Mouse (Mus musculus): Measurements from ENCODE around the gene Cfap99. TPM values are rescaled to one million over a fixed set of nuclear protein-coding genes. Genes with fewer than 3 reads are reported as not detected.

Gene Cfap99
- total RNA-seq, 2 experiments from 2014 or later = not detected

DNA sequence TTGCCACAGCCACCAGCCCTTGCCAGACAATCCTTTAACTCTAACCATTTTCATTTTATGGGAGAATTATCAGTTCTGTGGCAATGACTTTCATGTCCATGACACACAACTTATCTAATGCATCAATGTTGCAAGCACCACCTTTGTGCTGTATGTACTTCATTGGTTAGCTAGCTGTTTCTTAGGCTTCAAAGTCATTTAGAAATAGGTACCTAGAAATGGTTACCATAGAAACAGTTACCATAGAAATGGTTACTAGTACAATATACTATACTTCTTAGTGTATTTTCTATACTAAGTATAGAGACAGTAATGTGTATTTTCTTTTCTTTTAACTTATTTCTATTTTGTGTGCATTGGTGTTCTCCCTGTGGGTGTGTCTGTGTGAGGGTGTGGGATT lies 36.9 kb downstream of the Cfap99 start:
- intact Hi-C loops (cut with DNase I) = no loop called here
- DNase-seq (ENCODE audit: low spot score) = no peak

DNA sequence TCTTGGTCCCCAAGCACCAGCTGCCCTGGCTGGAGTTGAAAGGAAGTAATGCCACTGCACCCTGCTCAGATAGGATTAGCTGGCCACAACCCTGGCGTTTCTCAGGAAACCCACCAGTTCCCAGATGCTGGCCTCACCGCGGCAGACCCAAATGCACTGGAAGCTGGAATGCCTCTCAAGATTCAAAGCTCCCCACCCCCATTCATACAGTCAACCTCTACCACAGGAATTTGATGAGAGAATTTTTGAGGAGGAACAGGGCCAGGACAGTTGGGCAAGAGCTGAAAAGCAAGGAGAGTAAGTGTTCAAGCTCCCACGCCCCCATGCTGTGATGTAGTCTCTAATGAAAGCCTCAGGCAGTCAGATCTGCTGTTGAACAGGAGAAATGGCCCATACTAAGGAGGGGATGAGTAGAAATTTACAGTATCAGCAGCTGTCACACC lies 37.9 kb downstream of the Cfap99 start:
- intact Hi-C loops (cut with DNase I) = no loop called here
- DNase-seq (ENCODE audit: low spot score) = no peak

DNA sequence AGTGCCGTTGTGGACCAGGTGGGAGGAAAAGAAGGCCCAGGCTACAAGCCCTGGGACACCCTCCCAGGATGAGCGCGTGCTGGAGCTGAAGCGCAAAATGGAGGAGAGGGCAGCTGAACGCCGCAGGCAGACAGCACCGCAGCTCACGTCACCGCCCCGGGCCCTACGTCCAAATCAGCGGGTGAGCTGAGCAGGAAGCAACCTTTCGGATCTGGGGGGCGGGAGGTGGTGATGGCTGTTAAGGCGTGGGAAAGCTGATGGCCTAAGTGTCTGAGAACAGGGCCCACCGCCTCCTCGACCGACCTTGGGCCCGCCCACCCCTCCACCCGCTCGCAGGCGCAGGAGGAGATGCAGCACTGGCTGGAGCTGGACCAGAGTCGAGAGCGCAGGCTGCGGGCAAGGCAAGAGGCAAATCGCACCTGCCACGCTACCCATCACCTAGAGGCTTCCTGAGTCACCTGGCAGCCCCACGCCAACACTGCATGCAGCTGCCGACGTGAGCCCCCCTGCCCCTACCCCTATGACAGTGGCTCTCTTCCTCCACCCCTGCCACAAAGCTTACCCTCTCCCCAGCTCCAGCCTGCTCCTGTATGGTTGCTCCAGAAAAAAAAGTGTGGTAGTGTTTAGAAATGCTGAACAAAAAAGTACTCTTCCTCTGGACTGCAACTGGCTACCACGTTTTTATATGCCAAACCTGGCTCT lies 38.6 kb downstream of the Cfap99 start:
- intact Hi-C loops (cut with DNase I) = no loop called here
- no peak for DNase-seq (ENCODE audit: low spot score)

DNA sequence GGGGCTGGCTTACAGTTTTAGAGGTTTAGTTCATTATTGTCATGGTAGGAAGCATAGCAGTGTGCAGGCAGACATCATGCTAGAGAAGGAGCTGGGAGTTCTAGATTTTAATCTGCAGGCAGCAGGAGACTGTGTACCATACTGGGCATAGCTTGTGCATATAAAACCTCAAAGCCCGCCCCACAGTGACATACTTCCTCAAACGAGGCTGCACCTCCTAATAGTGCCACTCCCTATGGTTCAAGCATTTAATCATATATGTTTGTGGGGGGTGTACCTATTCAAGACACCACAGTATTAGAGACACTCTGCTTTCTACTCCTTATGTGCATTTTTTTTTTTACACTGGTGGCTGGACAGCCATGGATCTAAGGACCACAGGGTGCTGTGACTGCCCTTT lies 41.7 kb downstream of the Cfap99 start:
- no peak for DNase-seq (ENCODE audit: low spot score)
- intact Hi-C loops (cut with DNase I) = no loop called here

DNA sequence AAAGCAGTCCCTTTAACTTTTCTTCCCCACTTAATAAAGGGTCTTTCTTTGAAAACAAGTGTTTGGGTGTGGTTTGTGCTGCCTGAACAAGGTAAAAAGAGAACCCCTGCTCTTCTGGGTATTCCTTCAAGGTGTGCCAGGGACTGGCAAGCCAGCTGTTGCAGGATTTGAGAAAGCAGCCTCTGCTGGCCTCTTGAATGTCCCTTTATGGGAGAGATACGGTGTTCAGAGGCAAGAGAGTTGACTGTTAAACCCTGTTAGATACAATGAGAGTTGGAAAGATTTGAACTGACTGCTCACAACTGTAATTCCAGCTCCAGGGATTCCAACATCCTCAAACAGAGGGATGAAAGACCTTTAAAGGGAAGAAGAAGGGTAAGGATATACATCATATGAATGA lies 45.7 kb downstream of the Cfap99 start:
- no peak for DNase-seq (ENCODE audit: low spot score)
- intact Hi-C loops (cut with DNase I) = no loop called here

DNA sequence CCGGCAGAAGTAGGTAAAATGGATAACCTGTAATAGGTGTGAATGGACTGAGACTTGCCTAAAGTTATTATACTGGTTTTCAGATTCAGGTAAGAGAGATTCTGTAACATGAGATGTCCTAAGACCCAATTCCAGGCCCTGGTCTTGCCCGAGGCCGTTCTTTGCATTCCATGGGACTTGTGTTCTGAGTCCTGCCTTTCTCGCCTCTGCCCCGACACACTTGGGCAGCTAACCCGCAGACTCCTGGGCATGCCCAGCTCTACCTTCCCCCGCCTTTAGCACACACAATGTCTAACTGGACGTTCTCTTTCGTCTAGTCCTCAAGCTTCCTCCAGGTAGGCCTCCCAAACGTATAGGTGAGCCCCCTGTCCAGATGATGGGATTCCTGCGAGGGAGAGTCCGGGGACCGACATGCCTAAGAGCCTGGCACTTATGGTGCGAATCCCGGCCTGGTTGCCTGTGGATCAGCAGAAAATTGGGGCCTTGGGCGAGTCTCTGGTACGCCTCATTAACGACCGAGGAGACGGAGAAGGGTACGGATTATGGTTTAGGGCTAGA lies 47.2 kb downstream of the Cfap99 start:
- intact Hi-C loops (cut with DNase I) = no loop called here
- no peak for DNase-seq (ENCODE audit: low spot score)

DNA sequence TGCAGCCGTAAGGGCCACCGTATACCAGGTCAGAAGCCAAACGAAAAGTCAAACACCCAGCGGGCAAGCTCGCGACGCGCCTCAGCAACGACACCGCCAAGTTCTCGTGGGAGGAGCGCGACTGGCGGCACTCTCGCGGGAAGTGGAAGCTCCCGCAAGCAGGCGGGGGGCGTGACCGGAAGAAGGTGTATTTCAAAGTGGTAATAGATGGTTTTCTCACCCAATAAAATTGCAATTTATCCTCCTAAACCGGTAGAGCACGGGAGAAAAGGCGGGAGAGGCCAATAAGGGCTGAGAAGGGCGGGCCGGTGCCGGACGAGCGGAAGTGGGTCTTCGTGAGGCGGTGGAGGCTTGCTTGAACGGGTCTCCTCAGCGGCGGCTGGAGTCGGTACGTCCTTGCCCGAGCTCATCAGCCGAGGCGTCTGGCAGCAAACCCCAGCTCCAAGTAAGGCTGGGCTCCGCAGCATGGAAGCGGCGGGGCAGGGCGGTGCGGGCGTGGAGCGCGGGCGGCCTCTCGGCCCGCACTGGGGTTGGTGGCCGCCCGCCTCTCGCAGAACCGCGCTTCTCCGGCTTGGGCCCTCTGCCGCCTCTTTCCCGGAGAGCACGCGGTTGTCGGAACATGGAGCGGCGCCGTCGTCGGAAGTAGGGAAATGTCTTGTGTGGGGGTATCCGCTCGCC lies 47.8 kb downstream of the Cfap99 start, which contains the start of gene Rnf4:
TSS of gene Rnf4 (plus strand) at position 193 of the 678 bp plus-strand sequence.
- DNase-seq (ENCODE audit: low spot score) = peak; percentile 95
- intact Hi-C loops (cut with DNase I) = no loop called here

DNA sequence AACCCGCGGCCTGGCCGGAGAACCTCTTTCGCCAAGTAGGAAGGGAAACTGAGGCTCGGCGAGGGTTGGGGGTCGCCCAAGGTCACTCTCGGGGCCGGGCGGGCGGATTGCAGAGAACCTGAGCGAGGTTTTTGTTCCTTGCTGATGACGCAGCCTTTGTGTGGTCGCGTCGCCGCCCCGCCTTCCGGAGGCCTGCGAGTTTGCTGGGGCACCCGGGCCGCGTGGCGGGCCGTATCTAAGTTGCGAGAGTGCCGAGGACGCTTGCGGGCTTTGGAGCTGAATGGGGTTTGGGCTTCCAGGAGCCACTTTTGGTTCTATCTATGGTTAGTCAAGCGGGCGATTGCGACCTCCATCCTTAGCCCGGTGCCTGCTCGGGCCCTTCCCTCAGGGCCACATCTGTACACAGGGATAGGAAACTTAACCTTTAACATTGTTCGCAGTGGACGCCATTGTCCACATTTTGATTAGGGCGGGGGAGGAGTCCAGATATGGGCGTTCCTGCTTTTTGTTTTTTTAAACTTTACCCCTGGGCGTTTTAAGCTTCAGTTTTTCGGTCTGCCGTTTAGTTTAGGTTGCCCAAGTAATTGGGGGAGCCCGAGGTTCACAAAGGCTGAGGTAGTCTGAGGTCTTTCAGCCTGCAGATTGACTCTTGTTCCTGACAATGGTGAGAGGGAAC lies 48.5 kb downstream of the Cfap99 start:
- peak; percentile 9 for DNase-seq (ENCODE audit: low spot score)
- intact Hi-C loops (cut with DNase I) = no loop called here

DNA sequence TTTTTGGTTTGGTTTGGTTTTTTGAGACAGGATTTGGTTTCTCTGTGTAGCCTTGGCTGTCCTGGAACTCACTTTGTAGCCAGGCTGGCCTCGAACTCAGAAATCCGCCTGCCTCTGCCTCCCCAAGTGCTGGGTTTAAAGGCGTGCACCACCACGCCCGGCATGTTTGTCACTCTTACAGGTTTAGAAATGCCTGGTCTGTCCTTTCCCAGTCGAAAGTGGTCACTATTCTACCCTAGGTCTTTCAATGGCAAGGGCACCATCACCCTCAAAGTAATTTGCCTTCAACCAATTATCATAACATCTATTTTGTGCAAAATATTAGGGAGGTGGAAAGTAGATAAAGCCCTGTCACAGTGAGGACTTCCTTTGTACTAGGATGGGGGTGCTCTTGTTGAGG lies 51.8 kb downstream of the Cfap99 start:
- no peak for DNase-seq (ENCODE audit: low spot score)
- intact Hi-C loops (cut with DNase I) = no loop called here

DNA sequence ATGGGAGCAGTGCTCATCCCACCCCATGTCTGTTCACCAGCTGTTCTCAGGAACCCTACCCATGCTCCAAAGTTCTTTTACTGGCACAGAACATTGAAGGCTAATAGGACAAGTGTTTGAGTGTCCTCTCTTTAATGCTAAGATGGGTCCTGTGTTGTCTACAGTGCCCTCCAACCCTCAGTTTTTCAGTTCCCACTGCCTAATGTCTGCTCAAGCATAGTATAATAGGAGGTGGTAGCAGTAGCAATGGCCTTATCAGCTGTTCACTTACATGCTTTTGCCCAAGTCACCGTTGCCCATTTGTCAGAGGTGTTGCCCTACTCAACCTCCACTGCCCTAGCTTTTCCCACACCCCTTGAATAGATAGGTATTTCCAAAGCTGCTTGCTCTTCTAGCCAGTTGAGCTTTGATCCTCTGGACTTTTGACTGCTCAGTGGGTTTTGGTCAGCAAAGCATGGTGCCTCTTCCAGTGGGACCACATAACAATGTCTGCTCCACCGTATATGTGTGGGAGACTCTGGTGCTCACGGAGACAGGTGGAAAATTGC lies 63.8 kb downstream of the Cfap99 start:
- intact Hi-C loops (cut with DNase I) = no loop called here
- no peak for DNase-seq (ENCODE audit: low spot score)

DNA sequence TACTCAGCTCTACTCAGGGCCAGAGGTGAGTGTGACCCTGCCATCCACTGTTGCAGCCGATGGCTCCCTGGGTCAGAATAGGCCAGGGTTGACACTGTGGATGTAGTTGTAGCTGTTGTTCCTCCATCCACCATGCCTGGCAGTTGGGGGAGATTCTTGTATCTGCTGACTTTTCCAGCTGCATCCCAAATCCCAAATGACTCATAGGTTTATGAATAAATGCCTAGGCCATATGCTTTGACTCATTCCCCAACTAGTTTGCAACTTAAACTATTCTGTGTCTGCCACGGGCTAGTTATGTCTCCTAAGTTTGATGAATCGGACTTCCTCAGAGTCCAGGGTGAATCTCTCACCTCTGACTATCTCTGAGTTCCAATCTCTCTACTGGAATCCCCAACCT lies 71.9 kb downstream of the Cfap99 start:
- DNase-seq (ENCODE audit: low spot score) = no peak
- intact Hi-C loops (cut with DNase I) = no loop called here

DNA sequence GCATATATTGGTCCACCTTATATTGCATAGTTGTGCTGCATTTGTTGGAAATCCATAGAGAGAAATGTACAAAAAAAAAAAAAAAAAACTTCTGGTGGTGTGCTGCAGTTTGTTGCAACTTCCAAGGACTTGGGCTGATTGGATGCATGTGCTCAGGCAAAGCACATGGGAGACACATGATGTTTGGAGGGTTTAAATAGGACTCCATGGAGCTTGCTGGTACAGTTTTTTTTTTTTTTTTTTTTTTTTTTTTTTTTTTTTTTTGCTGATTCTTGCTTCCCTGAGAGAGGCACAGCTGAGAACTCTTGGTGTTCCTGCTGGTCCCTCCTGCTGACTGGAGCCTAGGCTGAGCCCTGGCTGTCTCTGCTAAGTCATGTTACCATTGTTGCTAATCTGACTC lies 74.7 kb downstream of the Cfap99 start:
- DNase-seq (ENCODE audit: low spot score) = no peak
- intact Hi-C loops (cut with DNase I) = no loop called here

DNA sequence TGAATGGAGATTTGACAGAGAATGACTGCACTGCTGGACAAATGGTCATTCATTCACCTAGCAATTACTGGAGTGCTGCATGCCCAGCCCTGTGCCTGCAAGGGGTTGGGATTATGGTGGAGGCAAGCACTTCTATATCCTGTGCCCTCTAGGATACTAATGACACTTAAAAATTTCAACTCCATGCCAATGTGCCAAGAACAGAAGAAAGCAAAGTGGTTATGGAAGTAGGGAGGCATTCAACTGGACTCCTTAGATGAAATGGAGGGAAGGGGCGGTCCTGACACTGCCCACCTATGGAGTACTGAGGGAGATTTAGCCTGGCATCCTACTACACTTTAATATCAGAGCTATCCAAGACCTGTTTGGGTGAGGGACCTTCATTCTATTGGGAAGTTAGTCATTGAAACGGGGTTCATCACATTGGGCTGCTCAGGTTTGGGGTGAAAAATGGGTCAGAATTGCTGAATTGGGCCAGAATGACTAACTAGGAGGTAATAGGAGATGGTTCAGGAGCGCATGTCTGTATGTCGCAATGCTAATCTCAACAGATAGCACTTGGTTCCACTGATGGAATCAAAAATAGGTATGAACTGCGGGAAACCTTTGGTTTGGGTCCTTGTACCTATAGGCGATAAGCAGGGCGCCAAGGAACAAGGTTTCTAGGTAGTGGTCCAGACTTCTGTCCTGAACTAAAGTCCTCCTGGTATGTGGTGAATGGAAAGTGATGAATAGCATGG lies 80.3 kb downstream of the Cfap99 start:
- intact Hi-C loops (cut with DNase I) = loop anchor here (2.0 kb wide), 1 partner anchor 30 kb away; no protein-coding TSS in a partner anchor
- DNase-seq (ENCODE audit: low spot score) = no peak

DNA sequence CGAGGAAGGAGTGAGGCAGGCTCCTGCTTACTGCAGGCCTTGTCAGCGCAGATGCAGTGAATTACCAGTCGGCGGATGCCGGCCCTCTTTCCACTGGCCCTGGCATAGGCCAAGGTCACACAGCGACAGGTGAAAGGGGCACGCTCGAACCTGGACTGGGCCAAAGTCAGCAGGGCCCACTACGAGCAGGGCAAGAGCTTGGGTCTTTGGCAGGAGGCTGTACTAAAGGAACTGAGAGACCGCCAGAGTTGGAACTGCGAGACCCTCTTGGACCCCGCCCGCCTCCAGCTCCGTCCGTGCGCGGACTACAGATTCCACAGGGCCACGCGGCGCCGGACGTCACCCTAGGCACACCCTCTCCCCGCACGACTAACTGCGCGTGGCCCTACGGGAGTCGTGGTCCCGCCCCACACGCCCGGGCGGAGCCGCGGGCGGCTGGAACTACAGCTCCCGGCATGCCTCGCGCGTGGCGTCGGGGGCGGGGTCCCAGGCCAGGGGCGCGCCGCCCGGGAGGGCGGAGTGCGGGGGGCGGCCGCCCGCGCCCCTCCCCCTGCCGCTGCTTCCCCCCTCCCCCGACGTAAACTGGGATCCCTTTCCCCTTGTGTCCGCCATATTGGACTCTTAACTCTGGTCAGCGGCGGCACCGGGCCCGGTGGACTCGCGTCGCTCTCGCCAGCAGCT lies 81.1 kb downstream of the Cfap99 start, which contains the start of gene Fam193a:
TSS of gene Fam193a (plus strand) at position 593 of the 681 bp plus-strand sequence.
- peak; percentile 94 for DNase-seq (ENCODE audit: low spot score)
- intact Hi-C loops (cut with DNase I) = loop anchor here (2.0 to 5.0 kb wide), 3 partner anchors 31 to 288 kb away; no protein-coding TSS in a partner anchor

DNA sequence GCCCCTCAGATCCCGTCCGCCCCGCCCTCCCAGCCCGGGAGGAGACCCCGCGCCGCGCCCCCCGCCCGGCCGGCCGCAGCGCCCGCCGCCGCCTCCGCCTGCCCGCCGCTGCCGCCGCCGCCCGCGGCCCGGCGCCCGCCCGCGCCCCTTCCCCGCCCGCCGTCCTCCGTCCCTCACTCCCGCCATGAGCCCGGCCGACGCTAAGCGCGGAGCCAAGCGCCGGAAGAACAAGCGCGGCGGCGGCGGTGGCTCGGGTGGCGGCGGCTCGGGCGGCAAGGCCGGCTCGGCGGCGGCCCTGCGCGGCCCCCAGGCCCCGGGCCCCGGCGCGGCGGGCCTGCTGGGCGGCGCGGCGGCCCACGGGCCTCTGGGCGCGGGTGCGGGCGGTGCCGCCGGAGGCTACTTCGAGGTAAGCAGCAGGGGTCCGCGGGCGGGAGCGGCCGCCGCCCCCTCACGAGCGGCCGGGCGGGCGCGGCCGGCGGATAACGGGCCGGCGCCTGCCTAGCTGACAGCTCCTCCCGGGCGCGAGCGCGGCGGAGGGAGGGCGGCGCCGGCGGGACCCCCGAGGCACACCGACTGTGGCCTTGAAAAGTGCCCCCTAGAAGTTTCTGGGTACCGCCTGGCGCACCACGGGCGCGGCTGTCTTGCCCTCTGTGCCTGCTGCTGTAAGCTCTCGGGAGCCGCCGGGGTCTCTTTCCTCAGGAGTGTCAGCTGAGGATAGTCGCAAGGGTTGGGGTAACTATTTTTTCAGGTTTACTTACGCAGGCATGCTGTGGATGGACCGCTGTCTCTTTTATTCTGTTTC lies 81.8 kb downstream of the Cfap99 start:
- DNase-seq (ENCODE audit: low spot score) = peak; percentile 7
- intact Hi-C loops (cut with DNase I) = loop anchor here (5.0 kb wide), 2 partner anchors 42 to 287 kb away; no protein-coding TSS in a partner anchor

DNA sequence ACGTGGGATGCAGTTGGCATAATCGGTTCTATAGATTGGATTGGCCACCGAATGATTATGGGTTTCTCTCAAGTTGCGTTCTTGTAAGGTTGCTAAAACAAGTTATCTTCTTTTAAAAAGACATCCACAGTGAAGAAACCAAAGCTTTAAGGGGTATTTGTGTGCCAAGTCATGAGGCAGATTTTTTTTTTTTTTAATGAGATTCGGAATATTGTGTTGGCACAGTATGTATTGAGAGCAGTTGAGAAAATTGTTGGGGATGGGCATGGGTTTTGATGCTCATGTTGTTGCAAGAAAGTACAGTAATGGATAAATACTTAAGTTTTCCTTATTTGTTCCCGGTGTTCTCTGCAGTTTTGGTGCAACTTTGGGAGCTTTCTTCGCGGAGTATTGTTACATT lies 82.4 kb downstream of the Cfap99 start:
- intact Hi-C loops (cut with DNase I) = loop anchor here (5.0 kb wide), 2 partner anchors 41 to 286 kb away; no protein-coding TSS in a partner anchor
- no peak for DNase-seq (ENCODE audit: low spot score)

DNA sequence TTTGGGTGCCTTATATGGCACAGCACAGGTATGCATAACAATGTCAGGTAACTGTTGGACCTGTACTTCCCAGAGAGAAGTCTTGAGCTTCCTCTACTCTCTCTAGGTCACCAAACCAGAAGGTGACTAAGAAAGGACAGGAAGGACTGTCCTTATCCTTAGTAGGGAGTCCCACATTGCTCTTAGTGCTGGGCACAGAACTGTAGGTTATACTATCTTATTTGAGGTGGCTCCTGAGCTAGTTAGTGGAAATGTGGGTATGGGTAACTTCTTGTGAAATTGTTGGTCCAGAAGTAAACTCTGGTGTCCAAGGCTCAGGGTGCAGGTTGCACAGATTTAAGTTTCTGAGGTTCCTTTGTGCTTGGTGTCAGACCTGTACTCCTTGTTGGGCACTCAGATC lies 83.7 kb downstream of the Cfap99 start:
- DNase-seq (ENCODE audit: low spot score) = no peak
- intact Hi-C loops (cut with DNase I) = loop anchor here (5.0 kb wide), 2 partner anchors 40 to 285 kb away; no protein-coding TSS in a partner anchor

DNA sequence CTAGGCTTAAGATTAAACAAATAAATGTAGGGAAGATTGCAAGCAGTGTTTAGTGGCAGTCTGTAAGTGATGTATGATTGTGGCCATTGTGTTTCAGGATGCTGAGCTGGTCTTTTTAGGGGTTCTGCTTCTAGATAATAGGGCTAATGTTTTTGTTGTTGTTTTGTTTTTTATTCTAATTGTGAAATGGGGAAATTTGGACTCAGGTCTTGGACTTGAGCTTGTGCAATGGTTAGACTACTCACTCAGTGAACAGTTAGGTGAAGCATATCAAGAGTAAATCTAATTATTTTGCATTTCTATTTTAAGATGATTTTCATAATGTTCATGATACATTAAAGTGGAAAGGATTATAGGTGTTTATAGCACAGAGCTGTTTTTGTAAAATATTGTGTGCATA lies 84.1 kb downstream of the Cfap99 start:
- DNase-seq (ENCODE audit: low spot score) = no peak
- intact Hi-C loops (cut with DNase I) = loop anchor here (5.0 kb wide), 2 partner anchors 40 to 285 kb away; no protein-coding TSS in a partner anchor
